Mouse (Mus musculus) megakaryocyte, embryonic 14.5 days (primary cell): Measurements from ENCODE around the gene Flrt2.

ENCODE experiments used
- FLI1 ChIP-seq: IDR thresholded peaks from 2 replicates; pipeline ENCODE4 v1.6.1; 2012; ENCODE audit warnings: low read length, inconsistent platforms, mixed read lengths
- GATA1 ChIP-seq: IDR thresholded peaks from 3 replicates; pipeline ENCODE4 v1.6.1; 2012; ENCODE audit warnings: mixed read lengths, low read length, inconsistent platforms, borderline replicate concordance

GRCm38 (mm10) chr12:95694991-95695833 is 3.2 kb downstream of the Flrt2 start:
- no peak for TF ChIP-seq GATA1
- TF ChIP-seq FLI1: no peak
